Mouse (Mus musculus) heart, adult 2 months (tissue): Measurements from ENCODE around the gene Fam234b. TPM values are rescaled to one million over a fixed set of nuclear protein-coding genes. Genes with fewer than 3 reads are reported as not detected.

Experiments
- DNase-seq, 2 experiments: peaks; one replicate each; pipeline ENCODE4 v3.0.0; 2021
- H3K27ac ChIP-seq: fragments of 200-600 bp; 2 replicates; pipeline ENCODE4 v1.8.1; 2022
- H3K27me3 ChIP-seq: fragments of 200-500 bp; 2 replicates; pipeline ENCODE4 v1.6.1; 2012; ENCODE audit warnings: mild to moderate bottlenecking, low read length, inconsistent platforms, mixed read lengths; ENCODE audit not compliant: control insufficient read depth, insufficient read depth
- H3K36me3 ChIP-seq: fragments of 200-500 bp; 2 replicates; pipeline ENCODE4 v1.6.1; 2012; ENCODE audit warnings: low read length, inconsistent platforms; ENCODE audit not compliant: control insufficient read depth, insufficient read depth
- H3K4me1 ChIP-seq: fragments of 200-500 bp; 2 replicates; pipeline ENCODE4 v1.6.1; 2011; ENCODE audit warnings: low read length; ENCODE audit not compliant: control insufficient read depth, insufficient read depth
- H3K4me3 ChIP-seq: fragments of 200-600 bp; 2 replicates; pipeline ENCODE4 v1.8.1; 2022
- H3K79me2 ChIP-seq: fragments of 200-500 bp; replicated peaks from 2 replicates; pipeline ENCODE4 v1.6.1; 2012; ENCODE audit warnings: mild to moderate bottlenecking, inconsistent platforms, low read length, moderate library complexity, mixed read lengths; ENCODE audit not compliant: control insufficient read depth, insufficient read depth
- H3K9ac ChIP-seq: fragments of 200-500 bp; 2 replicates; pipeline ENCODE4 v1.6.1; 2012; ENCODE audit warnings: low read depth, mild to moderate bottlenecking, control low read depth, inconsistent platforms, low read length, mixed read lengths
- CTCF ChIP-seq: fragments of 200-600 bp; IDR thresholded peaks from 2 replicates; pipeline ENCODE4 v1.8.1; 2022; ENCODE audit warnings: antibody characterized with exemption, mild to moderate bottlenecking, moderate library complexity
- EP300 ChIP-seq: fragments of 200-500 bp; IDR thresholded peaks from 2 replicates; pipeline ENCODE4 v1.6.1; 2011; ENCODE audit warnings: low read depth, low read length, control low read depth; ENCODE audit not compliant: insufficient read depth
- POLR2A ChIP-seq: fragments of 200-500 bp; IDR thresholded peaks from 2 replicates; pipeline ENCODE4 v1.6.1; 2011; ENCODE audit warnings: mild to moderate bottlenecking, low read depth, low read length, control low read depth; ENCODE audit not compliant: insufficient read depth
- WGBS: fragments of 180-500 bp; shearing (Covaris S2); methylation state at CpG from one replicate; pipeline ENCODE4 v1.1.7; 2018; 5-methylcytosine and 5-hydroxymethylcytosine counted together
- intact Hi-C: fragments of 180-260 bp; cut with DNase I; formaldehyde crosslinking; loops from one replicate; pipeline ENCODE4 v1.15.1; 2025
- long read RNA-seq: library from polyadenylated mRNA; stranded (forward); transcript quantifications from one replicate; pipeline ENCODE4 v2.0.0, GENCODE M21; 2021
- polyA plus RNA-seq: library from polyadenylated mRNA; depleted of rRNA; stranded (reverse); fragments of >200 nt; gene quantifications from 2 replicates; pipeline ENCODE4 v1.2.3, GENCODE M21; 2012; rRNA removed
- total RNA-seq, 2 experiments: library from RNA; stranded (reverse); gene quantifications; 2 replicates each; pipeline ENCODE4 v1.2.3; 2021

Gene Fam234b
- 1 to 10 TPM; 6.4 to 9.5 TPM for total RNA-seq
- 5.8 TPM in 2 replicates for polyA plus RNA-seq
- long read RNA-seq, full-length matches to known transcripts, result 8 of 9 reads
- long read RNA-seq, partial matches to known transcripts, result 0 of 9 reads
- long read RNA-seq, other reads (novel, unspliced or antisense), result 1 of 9 reads

- TF ChIP-seq EP300 (no peak), POLR2A (0 out of 2 replicates have a peak, but pooled peaks have one; percentile 18)
- Histone ChIP-seq H3K27ac (peak within 1 kb of the TSS; percentile 52), H3K4me3 (peak within 1 kb of the TSS; percentile 88), H3K79me2 (no peaks in the 10 kb centered on the region), H3K4me1 (peaks cover 2% of the 10 kb centered on the region), H3K9ac (peak within 1 kb of the TSS; percentile 82), H3K36me3 (no peaks in the 10 kb centered on the region), H3K27me3 (no peaks in the 10 kb centered on the region)
- intact Hi-C loops, result no loop called here
- WGBS, result under 1% methylated on average over 52 of the region's 52 CpGs
- peak; percentile 87 to 89 for DNase-seq
Observed at GRCm38 (mm10) chr6:135197921-135198532, at the start of gene Fam234b, which contains the start of gene Hebp1. Gene Fam234b, plus strand, starts transcription at chr6:135197977. Gene Hebp1, minus strand, starts transcription at chr6:135198022.

GRCm38 (mm10) chr6:135148506-135148905 is 49.3 kb upstream of the Fam234b start:
- WGBS, result 38% methylated on average over 1 of the region's 1 CpGs
- no peaks in the 10 kb centered on the region for H3K27me3 ChIP-seq
- no peaks in the 10 kb centered on the region for H3K4me1 ChIP-seq
- DNase-seq, result peak in 1 of 2 experiments; percentile 37
- no peak overlapping the region for H3K4me3 ChIP-seq
- no peaks in the 10 kb centered on the region for H3K36me3 ChIP-seq
- TF ChIP-seq CTCF, result peak; percentile 93
- no peak for TF ChIP-seq POLR2A
- no peak for TF ChIP-seq EP300
- no peak overlapping the region for H3K27ac ChIP-seq
- intact Hi-C loops, result loop anchor here (2.0 to 5.0 kb wide), 4 partner anchors 18 to 252 kb away; no protein-coding TSS in a partner anchor
- H3K9ac ChIP-seq, result no peak overlapping the region
- H3K79me2 ChIP-seq, result no peaks in the 10 kb centered on the region

DNA sequence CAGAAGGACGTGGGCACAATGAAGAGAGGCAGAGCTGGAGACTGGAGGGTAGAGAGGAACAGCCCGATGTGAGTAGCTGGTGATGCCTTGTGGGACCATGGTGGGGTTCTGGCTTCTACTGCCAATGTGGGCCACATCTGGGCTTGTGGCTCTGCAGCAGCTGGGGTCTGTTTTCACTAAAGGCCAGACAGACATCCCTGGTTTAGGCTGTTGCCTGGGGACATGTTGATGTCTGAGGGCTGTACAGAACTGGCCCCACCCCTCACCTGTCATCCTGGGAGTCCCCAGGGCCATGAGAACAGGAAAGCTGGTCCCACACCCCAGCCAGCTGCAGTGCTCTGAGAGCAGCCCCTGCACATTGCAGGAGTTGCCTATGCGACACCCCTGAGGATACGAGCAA is 48.6 kb upstream of the Fam234b start:
- Histone ChIP-seq H3K27me3 (no peaks in the 10 kb centered on the region), H3K4me1 (no peaks in the 10 kb centered on the region), H3K9ac (no peak overlapping the region), H3K79me2 (no peaks in the 10 kb centered on the region), H3K4me3 (no peak overlapping the region), H3K36me3 (no peaks in the 10 kb centered on the region), H3K27ac (no peak overlapping the region)
- WGBS, result 84% methylated on average over 4 of the region's 4 CpGs
- no peak for DNase-seq
- no peak for TF ChIP-seq EP300
- intact Hi-C loops, result loop anchor here (2.0 to 5.0 kb wide), 4 partner anchors 18 to 252 kb away; no protein-coding TSS in a partner anchor

- intact Hi-C loops, result loop anchor here (2.0 to 5.0 kb wide), 4 partner anchors 17 to 251 kb away; no protein-coding TSS in a partner anchor
Observed at GRCm38 (mm10) chr6:135149722-135150121, 48.1 kb upstream of the Fam234b start.

GRCm38 (mm10) chr6:135150311-135150710 is 47.5 kb upstream of the Fam234b start:
- 29% methylated on average over 5 of the region's 5 CpGs for WGBS
- DNase-seq, result no peak
- Histone ChIP-seq H3K4me3 (no peak overlapping the region), H3K27me3 (no peaks in the 10 kb centered on the region), H3K27ac (no peak overlapping the region), H3K36me3 (no peaks in the 10 kb centered on the region), H3K4me1 (no peaks in the 10 kb centered on the region), H3K9ac (no peak overlapping the region), H3K79me2 (no peaks in the 10 kb centered on the region)
- intact Hi-C loops, result no loop called here
- TF ChIP-seq POLR2A, result no peak
- peak; percentile 58 for TF ChIP-seq CTCF
- 0 out of 2 replicates have a peak, but pooled peaks have one; percentile 33 for TF ChIP-seq EP300

More at GRCm38 (mm10) chr6:135149722-135150121, 48.1 kb upstream of the Fam234b start:
- no peaks in the 10 kb centered on the region for H3K79me2 ChIP-seq
- H3K4me3 ChIP-seq, result no peak overlapping the region
- no peak for TF ChIP-seq POLR2A
- H3K4me1 ChIP-seq, result no peaks in the 10 kb centered on the region
- H3K36me3 ChIP-seq, result no peaks in the 10 kb centered on the region
- DNase-seq, result no peak
- H3K27me3 ChIP-seq, result no peaks in the 10 kb centered on the region
- 88% methylated on average over 4 of the region's 4 CpGs for WGBS
- no peak overlapping the region for H3K9ac ChIP-seq
- H3K27ac ChIP-seq, result no peak overlapping the region

DNA sequence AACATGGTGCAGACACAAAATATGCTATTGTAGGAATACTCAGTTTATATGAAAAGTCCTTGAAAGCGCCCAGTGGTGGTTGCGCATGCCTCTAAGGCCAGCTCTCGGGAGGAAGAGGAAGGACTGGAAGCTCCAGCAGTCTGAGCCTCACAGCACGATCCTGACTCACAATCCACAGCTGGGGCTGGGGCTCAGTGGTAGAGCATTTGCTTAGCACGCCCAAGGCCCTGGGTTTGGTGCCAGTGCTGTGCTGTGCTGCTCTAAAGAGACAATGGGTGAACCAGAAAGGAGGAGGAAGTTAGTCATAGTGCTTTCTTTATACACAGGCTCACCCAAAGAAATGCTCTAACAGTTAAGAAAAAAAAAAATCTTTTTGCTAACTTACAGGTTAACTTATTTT is 44.1 kb upstream of the Fam234b start:
- H3K36me3 ChIP-seq, result no peaks in the 10 kb centered on the region
- TF ChIP-seq EP300 (no peak), POLR2A (no peak), CTCF (no peak)
- H3K27ac ChIP-seq, result no peak overlapping the region
- H3K9ac ChIP-seq, result no peak overlapping the region
- WGBS, result 75% methylated on average over 5 of the region's 5 CpGs
- intact Hi-C loops, result no loop called here
- no peaks in the 10 kb centered on the region for H3K79me2 ChIP-seq
- no peaks in the 10 kb centered on the region for H3K27me3 ChIP-seq
- no peaks in the 10 kb centered on the region for H3K4me1 ChIP-seq
- no peak overlapping the region for H3K4me3 ChIP-seq
- no peak for DNase-seq
